Mouse (Mus musculus) bone marrow, adult 2 months (tissue): ENCODE data around the gene Tmem92. TPM values are rescaled to one million over a fixed set of nuclear protein-coding genes. Genes with fewer than 3 reads are reported as not detected.

Source experiments
- H3K27ac ChIP-seq: fragments of 200-500 bp; 2 replicates; pipeline ENCODE4 v1.5.1; 2012; ENCODE audit warnings: low read depth, mild to moderate bottlenecking, control low read depth, inconsistent platforms, low read length; ENCODE audit not compliant: control insufficient read depth, poor library complexity, insufficient read depth
- H3K4me1 ChIP-seq: fragments of 200-500 bp; 2 replicates; pipeline ENCODE4 v1.6.1; 2011; ENCODE audit warnings: low read length; ENCODE audit not compliant: control insufficient read depth, insufficient read depth
- H3K4me3 ChIP-seq: fragments of 200-500 bp; replicated peaks from 2 replicates; pipeline ENCODE3; 2011; ENCODE audit warnings: mild to moderate bottlenecking, low read depth, low read length, control low read depth; ENCODE audit not compliant: control insufficient read depth
- CTCF ChIP-seq: fragments of 200-500 bp; IDR thresholded peaks from 2 replicates; pipeline ENCODE4 v1.5.1; 2011; ENCODE audit warnings: low read length, control low read depth; ENCODE audit not compliant: control insufficient read depth, insufficient read depth
- POLR2A ChIP-seq: fragments of 200-500 bp; IDR thresholded peaks from 2 replicates; pipeline ENCODE4 v1.6.1; 2011; ENCODE audit warnings: low read depth, mild to moderate bottlenecking, control low read depth, low read length, borderline replicate concordance; ENCODE audit not compliant: control insufficient read depth
- WGBS: fragments of 180-500 bp; shearing (Covaris S2); methylation state at CpG from one replicate; pipeline ENCODE4 v1.1.7; 2018; 5-methylcytosine and 5-hydroxymethylcytosine counted together
- polyA plus RNA-seq: library from polyadenylated mRNA; stranded (reverse); fragments of >200 nt; gene quantifications from 2 replicates; pipeline ENCODE4 v1.2.4, GENCODE M21; 2011; ENCODE audit warnings: low replicate concordance; ENCODE audit not compliant: missing spikeins, insufficient read depth, insufficient read length

Tmem92 gene
- polyA plus RNA-seq, 1 experiment, result not detected

DNA sequence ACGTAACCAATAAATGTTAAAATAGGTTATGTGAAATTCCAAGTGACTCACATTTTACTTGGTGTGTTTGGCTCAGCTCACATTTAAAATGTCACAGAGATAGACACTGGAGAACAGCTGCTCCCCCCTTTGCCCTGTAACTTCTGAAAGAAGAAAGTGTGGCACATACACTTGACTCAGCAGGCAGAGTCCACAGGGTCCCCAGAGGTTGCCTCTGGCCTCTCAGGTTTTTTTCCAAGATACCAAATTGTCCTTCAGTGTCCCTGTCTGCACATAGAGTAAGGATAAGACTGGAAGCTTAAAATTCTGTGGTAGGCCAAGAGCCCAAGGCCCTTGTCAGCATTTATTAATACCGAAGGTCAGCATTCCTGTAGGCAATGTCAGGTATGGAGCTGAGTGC lies 15.3 kb downstream of the Tmem92 start:
- no peaks in the 10 kb centered on the region for H3K4me1 ChIP-seq
- WGBS, result 83% methylated on average over 2 of the region's 2 CpGs
- no peak overlapping the region for H3K4me3 ChIP-seq
- H3K27ac ChIP-seq, result no peak overlapping the region
- no peak for TF ChIP-seq CTCF
- no peak for TF ChIP-seq POLR2A

DNA sequence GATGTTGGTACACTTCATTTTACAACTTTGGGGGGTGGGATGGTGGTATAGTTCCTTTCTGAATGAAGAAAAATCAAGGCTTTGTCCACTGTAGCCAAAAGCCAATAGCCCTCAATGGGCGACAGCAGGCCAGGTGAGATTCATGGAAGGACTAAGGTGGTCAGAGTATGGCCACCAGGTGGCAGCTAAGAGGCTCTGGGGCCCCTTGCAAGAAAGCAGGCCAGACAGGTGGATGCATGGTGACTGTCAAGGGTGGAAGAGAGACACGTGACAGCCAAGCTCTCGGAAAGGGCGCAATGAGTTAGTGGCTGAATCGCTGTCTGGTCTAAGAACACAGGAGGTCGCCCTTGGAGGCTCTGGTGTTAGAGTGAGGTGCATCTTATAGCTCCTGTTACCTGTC lies 19.7 kb downstream of the Tmem92 start:
- TF ChIP-seq CTCF, result no peak
- TF ChIP-seq POLR2A, result no peak
- WGBS, result 69% methylated on average over 6 of the region's 6 CpGs
- Histone ChIP-seq H3K4me3 (no peak overlapping the region), H3K27ac (no peak overlapping the region), H3K4me1 (no peaks in the 10 kb centered on the region)

DNA sequence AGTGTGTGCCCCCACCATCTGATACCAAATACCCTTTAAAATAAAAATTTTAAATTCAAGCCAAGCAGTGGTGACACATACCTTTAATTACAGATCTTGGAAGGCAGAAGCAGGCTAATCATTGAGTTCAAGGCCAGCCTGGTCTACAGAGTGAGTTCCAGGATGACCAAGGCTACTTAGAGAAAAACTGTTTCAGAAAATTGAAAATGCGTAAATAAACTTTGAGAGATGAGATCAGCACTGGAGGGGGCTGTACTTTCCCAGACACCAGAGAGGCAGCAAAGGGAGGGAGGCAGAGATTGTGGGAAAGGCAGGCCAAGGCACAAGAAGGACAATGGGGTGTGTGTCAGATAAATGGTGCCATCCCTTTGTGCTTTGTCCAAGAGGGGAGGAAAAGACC lies 20.2 kb downstream of the Tmem92 start:
- WGBS, result 80% methylated on average over 1 of the region's 1 CpGs
- H3K27ac ChIP-seq, result no peak overlapping the region
- no peak for TF ChIP-seq POLR2A
- no peak for TF ChIP-seq CTCF
- no peak overlapping the region for H3K4me3 ChIP-seq
- H3K4me1 ChIP-seq, result no peaks in the 10 kb centered on the region

DNA sequence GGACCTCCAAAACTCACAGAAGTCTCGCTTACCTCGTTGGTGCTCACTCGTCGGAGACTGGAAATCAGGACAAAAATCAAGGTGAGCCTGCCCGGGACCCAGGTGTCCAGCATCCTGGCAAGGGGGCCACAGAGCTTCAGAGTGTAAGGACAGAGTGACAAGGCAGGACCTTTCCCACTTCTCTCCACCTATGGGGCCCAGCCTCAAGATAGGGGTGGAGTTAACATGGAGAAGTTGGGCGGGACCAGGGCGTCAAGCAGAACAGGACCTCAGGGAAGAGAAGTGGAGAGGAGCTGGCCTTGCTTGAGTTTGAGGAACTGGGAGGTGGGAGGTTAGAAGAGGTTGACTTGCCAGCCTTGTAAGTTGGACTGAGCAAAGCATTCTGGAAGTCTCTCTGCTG lies 21.7 kb downstream of the Tmem92 start:
- Histone ChIP-seq H3K4me1 (no peaks in the 10 kb centered on the region), H3K4me3 (no peak overlapping the region), H3K27ac (no peak overlapping the region; the same call in 1 of the 2 replicates)
- 60% methylated on average over 7 of the region's 7 CpGs for WGBS
- TF ChIP-seq POLR2A, result no peak
- no peak for TF ChIP-seq CTCF

DNA sequence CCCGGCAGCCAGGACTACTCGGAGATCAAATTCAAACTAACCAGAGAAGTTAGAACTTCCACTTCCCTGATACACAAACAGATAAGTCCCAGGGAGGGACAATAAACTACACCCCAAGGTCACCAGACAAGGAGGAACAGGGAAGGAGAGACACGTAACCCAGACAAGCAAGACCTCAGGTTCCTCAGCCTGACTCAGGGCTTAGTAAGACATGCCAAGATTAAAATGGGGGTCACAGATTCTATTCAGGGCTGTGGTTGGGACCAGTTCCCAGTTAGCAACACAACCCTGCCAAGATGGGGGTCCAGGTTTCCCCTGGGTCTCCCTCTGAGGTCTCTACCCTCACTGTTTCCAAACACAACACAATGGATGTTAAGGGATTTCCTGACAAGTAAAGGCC lies 22.1 kb downstream of the Tmem92 start:
- Histone ChIP-seq H3K4me1 (no peaks in the 10 kb centered on the region), H3K4me3 (no peak overlapping the region), H3K27ac (no peak overlapping the region)
- WGBS, result 44% methylated on average over 3 of the region's 3 CpGs
- TF ChIP-seq CTCF (no peak), POLR2A (no peak)

GRCm38 (mm10) chr11:94759916-94760315 lies 22.6 kb downstream of the Tmem92 start:
- H3K27ac ChIP-seq, result no peak overlapping the region
- no peak for TF ChIP-seq POLR2A
- TF ChIP-seq CTCF, result no peak
- WGBS, result 78% methylated on average over 6 of the region's 6 CpGs
- no peak overlapping the region for H3K4me3 ChIP-seq
- H3K4me1 ChIP-seq, result no peaks in the 10 kb centered on the region

GRCm38 (mm10) chr11:94752946-94753713 lies 29.4 kb downstream of the Tmem92 start:
- no peak overlapping the region for H3K4me3 ChIP-seq
- H3K27ac ChIP-seq, result no peak overlapping the region
- WGBS, result 6% methylated on average over 2 of the region's 2 CpGs
- no peaks in the 10 kb centered on the region for H3K4me1 ChIP-seq
- TF ChIP-seq CTCF, result no peak
- TF ChIP-seq POLR2A, result no peak

DNA sequence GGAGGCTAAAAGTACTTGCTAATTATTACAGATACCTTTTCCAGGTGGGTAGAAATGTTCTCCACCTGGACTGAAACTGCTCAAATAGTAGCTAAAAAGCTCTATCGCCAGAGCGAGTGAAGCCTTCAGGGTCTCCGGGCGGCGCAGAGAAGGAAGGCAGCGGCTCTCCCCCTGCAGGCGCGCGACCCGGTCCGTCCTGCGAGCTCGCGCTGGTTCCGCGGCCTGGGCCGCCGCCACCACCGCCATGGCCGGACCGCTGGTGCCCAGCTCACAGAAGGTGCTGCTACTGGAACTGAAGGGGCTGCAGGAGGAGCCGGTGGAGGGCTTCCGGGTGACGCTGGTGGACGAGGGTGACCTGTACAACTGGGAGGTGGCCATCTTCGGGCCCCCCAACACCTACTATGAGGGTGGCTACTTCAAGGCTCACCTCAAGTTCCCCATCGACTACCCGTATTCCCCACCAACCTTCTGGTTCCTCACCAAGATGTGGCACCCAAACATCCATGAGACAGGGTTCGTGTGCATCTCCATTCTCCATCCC lies 40.7 kb downstream of the Tmem92 start, which contains the start of gene Cdc34b:
Gene Cdc34b (plus strand): TSS at position 51 of the 541 bp plus-strand sequence.
- Histone ChIP-seq H3K4me3 (no peak within 1 kb of the TSS), H3K4me1 (no peaks in the 10 kb centered on the region), H3K27ac (no peak within 1 kb of the TSS)
- TF ChIP-seq POLR2A, result no peak
- no peak for TF ChIP-seq CTCF
- 81% methylated on average over 29 of the region's 29 CpGs for WGBS
